Mouse (Mus musculus) hematopoietic stem cell, adult 5-6 weeks (primary cell): ENCODE data around the gene Dpp6. TPM values are rescaled to one million over a fixed set of nuclear protein-coding genes. Genes with fewer than 3 reads are reported as not detected.
"Not testable (repeated sequence)": the region's sequence is repeated elsewhere in the genome, so short reads cannot be mapped to it uniquely, and the experiment has no call there.

Experiments used
- ATAC-seq, 2 experiments: fragments of 125-278 bp in 1 of 2; replicated peaks in 1 of 2; 2 replicates each; pipeline ENCODE4 v1.8.0; 2016 to 2017; ENCODE audit warnings: inconsistent platforms in 2 of 2, mild to moderate bottlenecking in 2 of 2, moderate number of reproducible peaks in 2 of 2, low read depth in 1 of 2, moderate TSS enrichment in 1 of 2; ENCODE audit not compliant: low FRiP score in 2 of 2, poor library complexity in 2 of 2, severe bottlenecking in 2 of 2, insufficient read depth in 1 of 2, low TSS enrichment in 1 of 2
- total RNA-seq: library from RNA; stranded (forward); fragments of 172-1452, 232-1000 nt; gene quantifications from 2 replicates; pipeline ENCODE4 v1.2.3, GENCODE M21; 2017

Gene Dpp6
- total RNA-seq, 1 experiment from 2014 or later = 0.20 TPM

GRCm38 (mm10) chr5:27453201-27453845 is 636.3 kb downstream of the Dpp6 start:
- ATAC-seq = no peak

GRCm38 (mm10) chr5:27454386-27454785 is 637.4 kb downstream of the Dpp6 start:
- no peak for ATAC-seq

GRCm38 (mm10) chr5:27456981-27457380 is 640.0 kb downstream of the Dpp6 start:
- no peak for ATAC-seq

GRCm38 (mm10) chr5:27457686-27458085 is 640.7 kb downstream of the Dpp6 start:
- ATAC-seq = no peak

- ATAC-seq = no peak
These were observed 658.0 kb downstream of the Dpp6 start for GRCm38 (mm10) chr5:27474964-27475465.

- no peak for ATAC-seq
These were observed 664.7 kb downstream of the Dpp6 start for GRCm38 (mm10) chr5:27481706-27482105.

- ATAC-seq = no peak
These were observed 669.1 kb downstream of the Dpp6 start for GRCm38 (mm10) chr5:27486138-27486537.

- ATAC-seq = no peak
These were observed 673.9 kb downstream of the Dpp6 start for GRCm38 (mm10) chr5:27490942-27491341.

- ATAC-seq = not testable (repeated sequence)
These were observed 684.3 kb downstream of the Dpp6 start, which contains the start of gene Speer4b for GRCm38 (mm10) chr5:27501338-27501737. Speer4b (minus strand) TSS chr5:27501438.

- ATAC-seq = no peak
These were observed 701.7 kb downstream of the Dpp6 start for GRCm38 (mm10) chr5:27518716-27519115.

- no peak for ATAC-seq
These were observed 709.9 kb downstream of the Dpp6 start for GRCm38 (mm10) chr5:27526906-27527305.

GRCm38 (mm10) chr5:27544816-27545270 is 727.8 kb downstream of the Dpp6 start:
- no peak for ATAC-seq

- ATAC-seq = no peak
These were observed 732.3 kb downstream of the Dpp6 start for GRCm38 (mm10) chr5:27549291-27549690.

GRCm38 (mm10) chr5:27565700-27566099 is 748.7 kb downstream of the Dpp6 start:
- no peak for ATAC-seq

GRCm38 (mm10) chr5:27587970-27588758 is 771.2 kb downstream of the Dpp6 start:
- ATAC-seq = no peak

- ATAC-seq = no peak
These were observed 787.1 kb downstream of the Dpp6 start for GRCm38 (mm10) chr5:27604132-27604531.

GRCm38 (mm10) chr5:27615769-27616168 is 798.8 kb downstream of the Dpp6 start:
- peak; percentile 42 to 58; a peak in 1 of 4 replicates for ATAC-seq

- ATAC-seq = no peak
These were observed 804.8 kb downstream of the Dpp6 start for GRCm38 (mm10) chr5:27621811-27622210.
